Mouse (Mus musculus) intestine, embryonic 14.5 days (tissue): ENCODE results near the gene Ube2d1. TPM values are rescaled to one million over a fixed set of nuclear protein-coding genes. Genes with fewer than 3 reads are reported as not detected.

Source experiments
- ATAC-seq: fragments of 200-750 bp; cut with Nextera tagmentation; replicated peaks from 2 replicates; pipeline ENCODE4 v1.8.0; 2017; ENCODE audit warnings: low read depth, moderate number of reproducible peaks, moderate TSS enrichment, moderate library complexity; ENCODE audit not compliant: low FRiP score, low TSS enrichment
- DNase-seq: peaks from one replicate; pipeline ENCODE4 v3.0.0-alpha.2; 2018; ENCODE audit warnings: low spot score
- H3K27ac ChIP-seq: fragments of 300-500 bp; sonication (generic); 2 replicates; pipeline ENCODE4 v1.5.1; 2014; ENCODE audit warnings: low read depth, mild to moderate bottlenecking, control low read depth
- H3K27me3 ChIP-seq: fragments of 300-500 bp; sonication (generic); replicated peaks from 2 replicates; pipeline ENCODE4 v1.6.1; 2014; ENCODE audit warnings: low read length, control low read depth; ENCODE audit not compliant: control insufficient read depth, insufficient read depth
- H3K36me3 ChIP-seq: fragments of 300-500 bp; sonication (generic); 2 replicates; pipeline ENCODE4 v1.6.1; 2014; ENCODE audit warnings: low read length, control low read depth; ENCODE audit not compliant: control insufficient read depth, insufficient read depth
- H3K4me1 ChIP-seq: fragments of 300-500 bp; sonication (generic); replicated peaks from 2 replicates; pipeline ENCODE4 v1.6.1; 2014; ENCODE audit warnings: low read length, control low read depth, mixed read lengths; ENCODE audit not compliant: control insufficient read depth, insufficient read depth
- H3K4me2 ChIP-seq: fragments of 300-500 bp; sonication (generic); 2 replicates; pipeline ENCODE4 v1.6.1; 2014; ENCODE audit warnings: low read length
- H3K4me3 ChIP-seq: fragments of 300-500 bp; sonication (generic); 2 replicates; pipeline ENCODE4 v1.5.1; 2014; ENCODE audit warnings: low read depth, low read length, control low read depth, mixed read lengths
- H3K9ac ChIP-seq: fragments of 300-500 bp; sonication (generic); 2 replicates; pipeline ENCODE4 v1.6.1; 2014; ENCODE audit warnings: mild to moderate bottlenecking, low read length
- H3K9me3 ChIP-seq: fragments of 300-500 bp; sonication (generic); 2 replicates; pipeline ENCODE4 v1.6.1; 2016; ENCODE audit warnings: low read length, control low read depth; ENCODE audit not compliant: control insufficient read depth
- WGBS: fragments of 180-500 bp; shearing (Covaris S2); extraction: QIAGEN DNeasy Blood & Tissue Kit; methylation state at CpG from one replicate; pipeline ENCODE4 v1.1.7; 2014; 5-methylcytosine and 5-hydroxymethylcytosine counted together
- polyA plus RNA-seq: library from polyadenylated mRNA; unstranded; fragments of >200 nt; fragmentation: Nextera tagmentation; extraction: Ambion mirVana; gene quantifications from 2 replicates; pipeline ENCODE4 v1.2.1, GENCODE M21; 2014

The Ube2d1 gene
- polyA plus RNA-seq, 1 experiment from 2014 or later, result 75.8 TPM

DNA sequence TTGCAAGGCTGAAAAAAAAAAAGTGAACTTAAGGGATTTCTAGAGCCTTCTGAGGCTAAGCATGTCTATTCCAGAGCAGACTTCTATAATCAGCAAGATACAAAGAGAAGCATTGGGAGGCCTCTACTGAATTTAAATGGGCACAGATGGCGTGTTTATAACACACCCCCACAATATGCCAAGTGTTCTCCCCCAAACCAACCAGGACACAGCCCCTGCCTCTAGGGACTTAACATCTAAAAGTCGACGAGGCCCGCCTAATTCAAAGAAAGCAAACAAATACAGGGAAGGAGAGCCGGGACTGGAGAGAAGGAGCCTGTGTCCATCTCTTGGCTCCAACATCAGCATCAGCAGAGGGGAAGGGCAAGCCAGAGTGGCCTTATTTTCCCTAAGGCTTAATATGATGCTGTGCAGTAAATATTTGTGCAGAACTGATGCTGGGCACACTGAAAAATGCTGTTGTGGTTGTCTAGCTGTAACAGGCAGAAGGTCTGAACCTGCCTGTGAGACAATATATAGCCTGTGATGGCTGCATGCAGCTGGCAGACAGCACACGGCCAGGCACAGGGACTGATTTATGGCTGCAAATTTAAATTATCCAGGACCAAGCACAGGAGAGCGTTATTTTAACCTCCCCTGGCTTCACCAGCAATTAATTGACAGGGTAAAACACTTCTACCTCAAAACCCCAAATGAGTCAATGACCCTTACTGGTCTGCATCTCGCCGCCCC, 11.9 kb downstream of the Ube2d1 start:
- Histone ChIP-seq H3K9me3 (no peaks in the 10 kb centered on the region), H3K27ac (no peak overlapping the region), H3K27me3 (no peaks in the 10 kb centered on the region), H3K9ac (no peak overlapping the region), H3K4me2 (no peak overlapping the region), H3K4me1 (0 out of 2 replicates have a peak, but pooled peaks cover 5% of the 10 kb centered on the region), H3K4me3 (no peak overlapping the region), H3K36me3 (no peaks in the 10 kb centered on the region)
- DNase-seq (no peak), ATAC-seq (no peak)
- WGBS, result 48% methylated on average over 9 of the region's 9 CpGs

DNA sequence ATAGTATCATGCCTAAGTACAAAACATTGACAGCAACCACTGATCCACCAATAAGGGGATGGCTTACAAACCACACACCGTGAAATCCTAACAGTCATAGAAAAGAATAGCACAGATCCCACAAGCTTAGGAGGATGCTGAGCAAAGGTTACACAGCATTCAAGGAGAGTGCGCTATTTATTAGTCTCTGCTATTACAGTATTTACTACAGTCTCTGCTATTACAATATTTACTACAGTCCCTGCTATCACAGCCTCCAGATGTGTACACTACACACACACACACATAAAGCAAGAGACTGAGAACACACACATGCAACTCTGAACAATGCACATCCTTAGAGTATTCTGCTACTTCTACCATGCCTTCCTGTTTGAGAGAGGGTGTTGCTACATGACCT, 17.1 kb downstream of the Ube2d1 start:
- H3K36me3 ChIP-seq, result no peaks in the 10 kb centered on the region
- WGBS, result 89% methylated on average over 2 of the region's 2 CpGs
- DNase-seq, result no peak
- H3K9me3 ChIP-seq, result no peaks in the 10 kb centered on the region
- H3K9ac ChIP-seq, result no peak overlapping the region
- H3K4me2 ChIP-seq, result no peak overlapping the region
- no peaks in the 10 kb centered on the region for H3K27me3 ChIP-seq
- H3K4me1 ChIP-seq, result peaks cover 3% of the 10 kb centered on the region; the same call in 1 of the 2 replicates
- H3K4me3 ChIP-seq, result no peak overlapping the region
- no peak overlapping the region for H3K27ac ChIP-seq
- ATAC-seq, result no peak

DNA sequence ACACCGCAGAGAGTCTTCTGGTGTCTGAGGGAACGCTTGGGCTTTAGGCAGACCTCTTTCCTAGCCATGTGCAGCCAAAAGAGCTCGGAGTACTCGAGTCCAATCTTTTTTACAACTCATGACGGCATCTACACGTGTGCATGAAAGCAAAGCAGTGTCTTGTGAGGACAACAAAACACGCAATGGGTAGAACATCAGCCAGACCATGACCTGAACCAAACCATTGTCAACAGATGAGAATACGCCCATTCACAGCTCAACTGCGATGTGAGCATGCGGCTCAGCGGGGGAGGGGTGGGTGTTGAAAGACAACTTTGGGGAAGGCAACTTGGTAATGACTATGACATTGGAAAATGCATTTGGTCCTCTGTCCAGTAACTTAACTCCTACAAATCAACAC, 17.6 kb downstream of the Ube2d1 start:
- ATAC-seq, result no peak
- Histone ChIP-seq H3K27me3 (no peaks in the 10 kb centered on the region), H3K36me3 (no peaks in the 10 kb centered on the region), H3K9me3 (no peaks in the 10 kb centered on the region), H3K4me3 (no peak overlapping the region), H3K9ac (no peak overlapping the region), H3K27ac (no peak overlapping the region), H3K4me2 (no peak overlapping the region), H3K4me1 (peaks cover 3% of the 10 kb centered on the region; the same call in 1 of the 2 replicates)
- WGBS, result 77% methylated on average over 11 of the region's 11 CpGs
- DNase-seq, result no peak

DNA sequence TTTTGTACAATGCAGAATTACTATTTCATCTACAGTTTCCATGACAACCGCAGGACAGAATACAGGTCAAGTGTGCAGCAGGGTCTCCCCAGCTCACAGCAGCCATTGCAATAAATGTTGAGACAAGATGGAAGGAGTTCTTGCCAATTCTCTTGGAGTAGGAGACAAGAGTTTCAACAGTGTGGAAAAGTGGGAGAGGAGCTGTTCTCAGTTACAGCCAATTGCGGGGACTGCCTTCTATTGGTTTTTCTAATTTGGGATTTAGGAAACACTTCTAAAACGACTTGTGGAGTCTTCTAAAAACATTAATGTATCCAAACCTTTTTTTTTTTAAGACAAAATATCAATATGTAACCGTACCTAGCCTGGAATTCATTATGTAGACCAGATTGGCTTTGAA, 20.0 kb downstream of the Ube2d1 start:
- Histone ChIP-seq H3K4me2 (no peak overlapping the region), H3K9ac (no peak overlapping the region), H3K27me3 (no peaks in the 10 kb centered on the region), H3K9me3 (no peaks in the 10 kb centered on the region), H3K4me1 (peaks cover 3% of the 10 kb centered on the region; the same call in 1 of the 2 replicates), H3K36me3 (peaks cover 18% of the 10 kb centered on the region), H3K4me3 (no peak overlapping the region), H3K27ac (no peak overlapping the region)
- DNase-seq (no peak), ATAC-seq (no peak)
- WGBS, result 83% methylated on average over 4 of the region's 4 CpGs

DNA sequence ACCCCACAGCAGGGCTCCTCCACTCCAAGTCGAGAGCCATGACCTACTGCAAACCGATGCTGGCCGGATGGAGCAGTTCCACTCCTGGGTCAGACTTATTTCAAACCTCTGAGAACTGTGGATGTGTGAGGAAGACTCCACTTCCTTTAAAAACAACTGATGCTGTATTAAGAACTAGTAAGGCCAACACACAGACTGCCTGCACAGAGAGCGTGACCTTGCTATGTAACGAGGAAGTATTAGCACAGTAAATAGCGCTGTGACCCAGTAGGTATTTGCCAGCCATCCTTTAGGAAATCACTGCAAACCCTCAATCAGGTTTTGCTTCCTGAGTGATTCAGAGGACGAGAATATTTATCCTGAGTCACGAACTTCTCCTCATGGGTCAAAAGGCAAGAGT, 23.4 kb downstream of the Ube2d1 start:
- no peaks in the 10 kb centered on the region for H3K9me3 ChIP-seq
- 0 out of 2 replicates have a peak, but pooled peaks cover 3% of the 10 kb centered on the region for H3K4me1 ChIP-seq
- no peak overlapping the region for H3K4me2 ChIP-seq
- ATAC-seq (no peak), DNase-seq (no peak)
- H3K9ac ChIP-seq, result no peak overlapping the region
- no peaks in the 10 kb centered on the region for H3K27me3 ChIP-seq
- 83% methylated on average over 8 of the region's 8 CpGs for WGBS
- no peak overlapping the region for H3K27ac ChIP-seq
- peaks cover 37% of the 10 kb centered on the region for H3K36me3 ChIP-seq
- H3K4me3 ChIP-seq, result no peak overlapping the region

DNA sequence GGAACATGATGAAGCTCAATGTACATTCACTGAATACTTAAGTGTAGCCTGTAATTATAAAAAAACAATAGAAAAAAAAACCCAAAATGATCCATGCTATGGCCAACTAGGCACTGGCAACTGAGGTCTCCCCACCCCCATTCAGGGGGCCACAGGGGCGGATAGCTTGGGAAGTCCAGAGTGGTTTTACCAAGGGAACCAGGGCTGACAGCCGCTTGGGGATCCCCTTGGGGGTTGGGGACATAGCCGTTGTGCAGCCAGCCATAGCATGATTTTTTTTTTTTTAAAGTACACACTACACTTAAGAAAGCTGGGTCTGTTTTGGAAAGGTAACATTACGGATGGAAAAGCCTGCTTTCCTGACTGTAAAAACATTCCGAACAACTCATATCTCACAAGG, 26.1 kb downstream of the Ube2d1 start:
- H3K4me3 ChIP-seq, result no peak overlapping the region
- H3K27ac ChIP-seq, result no peak overlapping the region
- no peak overlapping the region for H3K4me2 ChIP-seq
- ATAC-seq (no peak), DNase-seq (no peak)
- no peaks in the 10 kb centered on the region for H3K9me3 ChIP-seq
- no peaks in the 10 kb centered on the region for H3K27me3 ChIP-seq
- 87% methylated on average over 5 of the region's 5 CpGs for WGBS
- no peak overlapping the region for H3K9ac ChIP-seq
- peaks cover 54% of the 10 kb centered on the region for H3K36me3 ChIP-seq
- no peaks in the 10 kb centered on the region for H3K4me1 ChIP-seq

DNA sequence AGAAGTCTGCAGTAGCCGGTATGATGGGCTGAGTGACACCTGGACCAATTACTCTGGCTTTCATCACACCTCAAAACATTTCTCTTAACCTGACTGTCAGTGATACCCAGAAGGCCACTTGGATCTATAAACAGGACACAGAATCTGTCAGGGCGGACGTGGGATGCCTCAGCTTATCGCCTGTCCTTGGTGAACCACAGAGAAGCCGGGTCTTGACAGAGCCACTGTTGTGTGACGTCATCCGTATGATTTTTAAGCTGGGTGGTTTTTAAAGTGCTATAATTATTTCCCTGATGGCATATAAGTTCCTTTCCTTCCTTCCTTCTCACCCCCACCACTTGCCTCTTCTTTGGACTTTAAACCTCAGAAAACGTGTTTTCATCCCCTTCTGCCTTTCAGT, 26.5 kb downstream of the Ube2d1 start:
- no peaks in the 10 kb centered on the region for H3K4me1 ChIP-seq
- DNase-seq, result no peak
- H3K9ac ChIP-seq, result no peak overlapping the region
- no peaks in the 10 kb centered on the region for H3K27me3 ChIP-seq
- no peak overlapping the region for H3K27ac ChIP-seq
- no peak overlapping the region for H3K4me3 ChIP-seq
- peaks cover 56% of the 10 kb centered on the region for H3K36me3 ChIP-seq
- no peaks in the 10 kb centered on the region for H3K9me3 ChIP-seq
- ATAC-seq, result no peak
- WGBS, result 86% methylated on average over 8 of the region's 8 CpGs
- H3K4me2 ChIP-seq, result no peak overlapping the region

DNA sequence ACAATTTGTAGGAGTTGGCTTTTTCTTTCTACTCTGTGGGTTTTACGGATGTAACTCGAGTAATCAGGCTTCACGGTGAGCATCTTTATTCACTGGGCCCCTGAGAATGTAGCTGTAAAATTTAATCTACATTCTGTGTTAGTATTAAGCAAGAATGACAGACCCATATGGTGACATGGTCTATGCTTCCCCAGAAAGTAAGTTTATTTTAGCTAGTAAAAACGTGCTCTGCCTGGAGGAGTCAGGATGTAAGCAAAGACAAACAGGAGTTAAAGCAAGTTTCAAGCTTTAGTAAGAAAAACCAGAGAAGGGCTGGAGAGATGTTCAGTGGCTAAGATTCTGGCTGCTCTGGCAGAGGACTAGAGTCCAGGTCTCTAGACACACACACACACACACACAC, 31.9 kb downstream of the Ube2d1 start:
- Histone ChIP-seq H3K9me3 (no peaks in the 10 kb centered on the region), H3K9ac (no peak overlapping the region), H3K4me1 (no peaks in the 10 kb centered on the region), H3K4me3 (no peak overlapping the region), H3K36me3 (peaks cover 25% of the 10 kb centered on the region), H3K27me3 (no peaks in the 10 kb centered on the region), H3K27ac (no peak overlapping the region), H3K4me2 (no peak overlapping the region)
- WGBS, result 56% methylated on average over 4 of the region's 4 CpGs
- DNase-seq (no peak), ATAC-seq (no peak)

DNA sequence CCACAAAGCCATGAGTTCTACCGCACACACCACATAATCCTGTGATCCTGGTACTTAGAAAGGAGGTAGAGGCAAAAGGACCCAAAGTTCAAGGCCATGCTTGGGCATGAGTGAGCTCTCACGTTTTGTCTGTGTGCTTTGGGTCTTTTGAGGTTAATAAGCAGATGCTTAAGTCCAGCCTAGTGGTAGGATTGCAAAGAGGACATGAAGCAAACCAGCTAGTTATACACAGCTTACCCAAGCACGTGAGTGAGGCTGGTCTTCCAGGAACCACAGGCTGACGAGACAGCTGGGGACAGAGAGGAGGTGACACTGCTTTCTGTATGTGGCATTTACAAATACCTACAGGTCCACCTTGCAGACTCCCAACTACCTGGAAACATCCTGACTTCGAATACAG, 32.6 kb downstream of the Ube2d1 start:
- no peaks in the 10 kb centered on the region for H3K4me1 ChIP-seq
- no peak for DNase-seq
- peaks cover 19% of the 10 kb centered on the region; the same call in 1 of the 2 replicates for H3K36me3 ChIP-seq
- no peak overlapping the region for H3K4me2 ChIP-seq
- no peak overlapping the region for H3K4me3 ChIP-seq
- no peak overlapping the region for H3K9ac ChIP-seq
- no peaks in the 10 kb centered on the region for H3K27me3 ChIP-seq
- WGBS, result 75% methylated on average over 5 of the region's 5 CpGs
- no peak for ATAC-seq
- H3K9me3 ChIP-seq, result no peaks in the 10 kb centered on the region
- H3K27ac ChIP-seq, result no peak overlapping the region
